Mouse (Mus musculus): ENCODE measurements around the gene Tnrc6c.

GRCm38 (mm10) chr11:117648005-117648404 lies 6.1 kb upstream of the Tnrc6c start:
- TF ChIP-seq POLR2A (IDR thresholded peaks at IDR 0.05; ENCODE audit: extremely low read depth, insufficient read depth, low read length) (no peak), CTCF (IDR thresholded peaks at IDR 0.05; ENCODE audit: low read depth, low read length) (no peak)
